Mouse (Mus musculus): ENCODE measurements around the gene Prm2.
"Not testable (repeated sequence)": the region's sequence is repeated elsewhere in the genome, so short reads cannot be mapped to it uniquely, and the experiment has no call there.

The Prm2 gene

GRCm38 (mm10) chr16:10812865-10813371 lies 17.0 kb upstream of the Prm2 start, which contains the start of gene Gm11172:
Gene Gm11172 (plus strand): TSS chr16:10812915.
- no peak for DNase-seq (ENCODE audit: low spot score)

DNA sequence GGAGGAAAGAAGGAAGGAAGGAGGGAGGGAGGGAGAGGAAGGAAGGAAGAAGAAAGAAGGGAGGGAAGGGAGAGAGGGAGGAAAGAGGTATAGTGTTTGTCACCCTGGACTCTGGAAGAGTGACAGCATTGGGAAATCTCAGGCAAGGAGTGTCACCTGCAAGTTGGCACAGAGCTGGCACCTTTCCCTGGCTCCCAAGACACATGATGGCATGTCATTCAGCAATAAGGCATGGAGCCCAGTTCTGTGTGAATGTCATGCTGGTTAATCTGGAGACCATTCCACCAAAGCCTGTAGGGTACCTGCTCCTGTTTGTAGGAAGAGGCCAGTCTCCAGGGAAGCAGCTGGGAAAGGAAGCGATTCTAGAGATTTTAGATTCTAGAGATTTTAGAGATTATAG lies 14.4 kb upstream of the Prm2 start:
- DNase-seq (ENCODE audit: low spot score), result no peak

- DNase-seq (ENCODE audit: low spot score), result no peak
Observed at GRCm38 (mm10) chr16:10805789-10806527, 10.0 kb upstream of the Prm2 start, which contains the start of gene Prm1. Gene Prm1 (minus strand): TSS chr16:10805839.

GRCm38 (mm10) chr16:10802420-10802819 lies 6.5 kb upstream of the Prm2 start:
- not testable (repeated sequence) for DNase-seq (ENCODE audit: low spot score)

GRCm38 (mm10) chr16:10790702-10791101 lies 5.2 kb downstream of the Prm2 start, which contains the start of gene Prm3:
Gene Prm3 (minus strand): TSS chr16:10790914.
- no peak for DNase-seq (ENCODE audit: low spot score)

DNA sequence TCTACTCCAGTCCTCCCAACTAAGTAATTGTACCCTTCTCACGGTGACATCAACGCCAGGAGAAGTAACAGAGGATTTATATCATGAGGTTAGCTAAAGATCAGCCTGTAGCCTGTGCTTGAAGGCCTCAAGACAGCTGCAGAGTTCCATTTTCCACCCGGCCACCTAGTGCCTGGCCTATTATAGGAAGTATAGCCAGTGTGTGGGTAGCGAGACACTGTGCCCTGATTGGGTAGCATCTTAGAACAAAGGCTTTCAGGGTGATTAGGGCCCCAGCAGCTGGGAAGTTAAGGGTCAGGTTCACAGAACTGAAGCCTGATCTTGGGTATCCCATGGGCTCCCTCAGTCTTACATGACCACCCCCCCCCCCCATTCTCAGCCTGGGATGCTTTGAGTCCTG lies 7.1 kb downstream of the Prm2 start:
- no peak for DNase-seq (ENCODE audit: low spot score)

- DNase-seq (ENCODE audit: low spot score), result no peak
Observed at GRCm38 (mm10) chr16:10788271-10788670, 7.7 kb downstream of the Prm2 start, which contains the start of gene Tnp2. Gene Tnp2 (minus strand): TSS chr16:10788660.

DNA sequence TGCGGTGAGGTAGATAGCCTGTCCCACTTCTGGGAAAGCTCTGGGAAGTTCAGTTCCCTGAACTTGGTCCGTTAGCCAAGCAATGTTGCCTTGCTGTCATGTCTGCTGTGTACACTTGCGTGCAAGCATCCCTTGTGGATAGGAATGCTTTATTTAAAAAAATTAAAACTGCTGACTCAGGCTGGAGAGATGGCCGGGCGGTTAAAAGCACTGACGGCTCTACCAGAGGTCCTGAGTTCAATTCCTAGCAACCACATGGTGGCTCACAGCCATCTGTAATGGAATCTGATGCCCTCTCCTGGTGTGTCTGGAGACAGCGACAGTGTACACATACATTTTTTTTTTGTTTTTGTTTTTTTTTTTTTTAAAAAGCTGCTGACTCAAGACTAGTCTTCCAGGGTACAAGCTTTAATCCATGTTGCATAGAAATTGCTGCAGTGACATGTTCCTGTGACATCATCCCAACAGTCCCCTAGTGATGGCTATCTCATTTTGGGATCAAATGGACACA lies 8.3 kb downstream of the Prm2 start:
- DNase-seq (ENCODE audit: low spot score), result no peak

GRCm38 (mm10) chr16:10786782-10787547 lies 9.0 kb downstream of the Prm2 start:
- DNase-seq (ENCODE audit: low spot score), result no peak

- peak; percentile 68 for DNase-seq (ENCODE audit: low spot score)
Observed at GRCm38 (mm10) chr16:10786288-10786687, 9.6 kb downstream of the Prm2 start.

DNA sequence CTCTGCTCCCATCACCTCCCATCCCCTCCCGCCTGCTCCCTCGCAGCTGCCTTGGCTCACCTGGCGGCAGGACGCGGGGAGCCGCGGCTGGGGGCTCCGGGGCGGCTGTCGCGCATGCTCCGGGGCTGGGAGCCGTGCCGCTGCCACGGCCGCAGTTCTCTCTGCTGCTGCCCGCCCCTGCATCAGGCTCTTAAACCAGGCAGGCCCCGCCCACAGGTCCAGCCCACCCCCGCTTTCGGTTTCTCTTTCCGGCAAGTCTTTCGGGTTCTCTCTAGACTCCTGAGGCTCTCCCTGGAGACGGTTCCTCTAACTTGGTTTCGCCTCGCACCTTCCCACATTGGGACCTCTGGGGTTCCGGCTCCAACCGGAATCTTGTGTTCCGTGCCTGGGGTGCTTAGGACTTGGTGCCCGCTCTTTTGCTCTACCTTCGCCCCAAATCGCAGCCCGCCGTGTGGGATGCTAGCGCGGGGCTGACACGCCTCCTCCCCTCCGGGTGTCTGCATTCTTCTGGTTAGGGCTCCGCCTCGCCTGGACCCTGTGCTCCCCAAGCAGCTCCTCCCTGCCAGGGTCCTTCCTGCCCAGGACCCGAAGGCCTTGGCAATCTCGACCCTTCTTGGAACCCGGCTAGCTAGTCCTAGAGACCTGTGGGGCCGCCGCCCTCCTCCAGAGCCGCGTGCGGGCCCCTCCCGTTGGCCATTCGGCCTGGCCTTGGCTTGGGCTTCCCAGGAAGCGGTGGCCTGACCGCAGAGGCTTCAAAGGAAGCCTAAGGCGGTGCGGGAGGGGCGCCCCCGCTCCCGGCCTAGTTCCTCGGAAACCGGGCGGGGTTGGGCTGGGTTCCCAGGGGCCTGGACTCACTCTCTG lies 10.3 kb downstream of the Prm2 start, which contains the start of gene Socs1:
TSS of gene Socs1 (minus strand) at position 166 of the 861 bp plus-strand sequence.
- peak; percentile 78 for DNase-seq (ENCODE audit: low spot score)

DNA sequence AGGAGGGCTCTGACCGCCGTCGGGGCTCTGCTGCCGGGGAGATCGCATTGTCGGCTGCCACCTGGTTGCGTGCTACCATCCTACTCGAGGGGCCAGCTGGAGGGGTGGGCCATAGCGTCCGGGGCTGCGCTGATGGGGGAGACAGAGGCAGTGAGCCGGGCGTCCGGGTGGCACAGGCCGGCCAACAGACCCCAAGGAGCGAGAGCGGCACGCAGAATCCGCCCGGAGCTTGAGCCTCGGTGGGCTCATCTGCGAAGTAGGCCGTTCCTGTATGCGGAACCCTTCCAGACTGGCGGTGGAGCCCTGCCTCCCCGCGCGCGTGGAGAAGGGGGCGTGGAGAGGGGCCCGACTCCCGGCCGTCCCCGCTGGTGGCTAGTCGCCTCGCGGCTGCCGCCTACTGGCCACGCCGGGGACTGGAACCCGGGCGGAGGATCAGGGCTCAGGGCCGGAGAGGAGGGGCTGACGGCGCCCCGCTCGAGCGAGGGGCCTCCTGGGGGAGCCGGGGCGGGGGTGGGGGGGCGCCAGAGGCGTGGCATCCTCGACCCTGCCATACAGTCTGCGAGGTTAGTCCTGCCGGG lies 11.1 kb downstream of the Prm2 start:
- DNase-seq (ENCODE audit: low spot score), result peak; percentile 83

DNA sequence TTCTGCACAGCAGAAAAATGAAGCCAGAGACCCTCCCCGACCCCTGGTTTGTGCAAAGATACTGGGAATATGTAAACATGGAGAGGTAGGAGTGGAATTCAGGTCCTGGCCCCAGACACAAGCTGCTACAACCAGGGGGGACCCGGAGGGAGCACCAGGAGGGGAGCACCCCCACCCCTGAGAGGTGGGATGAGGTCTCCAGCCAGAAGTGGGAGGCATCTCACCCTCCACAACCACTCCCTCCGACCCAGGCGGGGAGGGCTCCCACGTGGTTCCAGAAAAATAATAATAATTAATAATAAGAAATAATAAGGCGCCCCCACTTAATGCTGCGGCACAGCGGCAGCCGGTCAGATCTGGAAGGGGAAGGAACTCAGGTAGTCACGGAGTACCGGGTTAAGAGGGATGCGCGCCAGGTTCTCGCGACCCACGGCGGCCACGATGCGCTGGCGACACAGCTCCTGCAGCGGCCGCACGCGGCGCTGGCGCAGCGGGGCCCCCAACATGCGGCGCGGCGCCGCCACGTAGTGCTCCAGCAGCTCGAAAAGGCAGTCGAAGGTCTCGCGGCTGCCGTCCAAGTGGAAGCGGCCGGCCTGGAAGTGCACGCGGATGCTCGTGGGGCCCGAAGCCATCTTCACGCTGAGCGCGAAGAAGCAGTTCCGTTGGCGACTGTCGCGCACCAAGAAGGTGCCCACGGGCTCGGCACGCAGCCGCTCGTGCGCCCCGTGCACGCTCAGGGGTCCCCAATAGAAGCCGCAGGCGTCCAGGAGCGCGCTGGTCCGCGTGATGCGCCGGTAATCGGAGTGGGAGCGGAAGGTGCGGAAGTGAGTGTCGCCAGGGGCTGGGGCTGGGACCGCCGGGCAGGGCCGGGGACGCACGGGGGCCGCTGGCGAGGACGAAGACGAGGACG lies 11.8 kb downstream of the Prm2 start:
- DNase-seq (ENCODE audit: low spot score), result peak; percentile 17

GRCm38 (mm10) chr16:10783451-10783850 lies 12.5 kb downstream of the Prm2 start:
- DNase-seq (ENCODE audit: low spot score), result no peak

GRCm38 (mm10) chr16:10783152-10783434 lies 12.8 kb downstream of the Prm2 start:
- DNase-seq (ENCODE audit: low spot score), result no peak

- no peak for DNase-seq (ENCODE audit: low spot score)
Observed at GRCm38 (mm10) chr16:10782377-10783151, 13.4 kb downstream of the Prm2 start.

DNA sequence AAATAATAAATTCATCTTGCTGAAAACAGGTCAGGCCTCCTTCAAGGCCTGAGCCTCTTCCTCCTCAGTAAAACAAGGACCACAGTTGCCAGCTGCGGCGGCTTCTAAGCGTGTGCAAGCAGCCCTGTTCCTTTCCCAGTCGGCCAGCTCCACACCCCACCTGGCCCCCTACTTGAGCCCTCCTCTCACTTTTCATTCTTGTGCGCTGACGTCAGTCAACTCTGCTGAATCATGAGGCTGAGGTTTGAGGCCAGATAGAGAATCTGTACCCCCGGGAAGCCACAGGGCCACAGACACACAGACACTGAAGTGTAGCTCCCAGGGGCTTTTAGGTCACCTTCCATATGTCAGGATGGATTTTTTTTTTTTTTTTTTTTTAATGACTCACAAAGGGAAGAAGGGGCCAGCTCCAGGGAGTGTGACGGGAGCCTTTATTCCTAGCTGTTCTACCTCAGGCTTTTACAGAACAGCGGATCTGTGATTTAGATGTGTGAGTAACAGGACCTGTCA lies 14.0 kb downstream of the Prm2 start:
- no peak for DNase-seq (ENCODE audit: low spot score)

DNA sequence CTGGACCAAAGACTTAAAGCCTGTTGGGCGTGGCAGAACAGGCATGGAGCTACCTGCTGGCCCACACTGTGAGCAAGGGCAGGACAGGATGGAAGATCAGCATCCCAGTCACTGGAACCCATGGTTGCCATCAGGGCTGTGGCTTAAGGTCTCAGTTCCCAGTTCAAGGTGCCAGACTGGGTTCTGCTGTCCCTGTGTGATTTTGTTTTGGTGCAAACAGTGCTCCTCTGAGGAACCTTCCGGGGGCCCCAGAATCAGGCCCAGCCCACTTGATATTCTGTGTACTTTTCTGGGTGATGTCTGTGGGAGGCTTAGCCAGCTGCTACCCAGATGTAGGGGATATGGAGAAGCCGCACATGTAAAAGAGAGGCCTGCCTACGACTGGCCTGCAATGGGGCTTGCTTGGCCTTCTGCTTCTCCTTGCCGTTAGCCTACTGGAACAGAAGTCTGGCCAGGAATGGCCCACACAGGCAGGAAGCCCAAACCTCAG lies 15.3 kb downstream of the Prm2 start:
- no peak for DNase-seq (ENCODE audit: low spot score)

DNA sequence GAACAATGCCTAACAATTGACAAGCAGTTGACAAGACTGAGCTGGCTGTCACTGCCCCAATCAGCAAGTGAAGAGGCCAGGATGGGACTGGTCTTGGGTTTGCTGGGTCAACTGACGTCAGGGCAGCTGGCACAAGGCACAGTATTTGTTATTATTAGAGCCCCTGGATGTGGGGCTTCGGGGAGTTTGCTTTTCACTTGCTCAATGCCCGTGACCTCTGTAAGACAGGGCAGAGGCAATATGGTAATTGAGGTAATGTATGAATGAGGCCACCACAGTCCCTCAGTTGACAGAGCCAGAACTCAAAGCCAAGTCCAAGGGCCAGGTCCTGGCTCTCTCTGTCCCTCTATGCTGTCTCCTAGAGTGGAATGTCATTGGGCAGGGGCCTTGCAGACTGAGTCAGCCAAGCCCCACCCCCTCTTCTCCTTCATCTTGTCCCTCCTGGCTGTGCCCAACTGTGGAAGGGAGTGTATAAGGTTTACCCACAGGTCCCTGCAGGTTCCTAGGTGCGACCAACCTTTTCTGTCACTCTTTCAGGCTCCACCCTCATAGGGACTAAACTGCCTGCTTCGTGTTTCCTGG lies 18.3 kb downstream of the Prm2 start:
- no peak for DNase-seq (ENCODE audit: low spot score)
